Mouse (Mus musculus): ENCODE results near the gene Kat7.

GRCm38 (mm10) chr11:95330662-95331061, 20.6 kb upstream of the Kat7 start:
- TF ChIP-seq CTCF (IDR thresholded peaks at IDR 0.05; ENCODE audit: low read depth, low read length) (no peak), POLR2A (IDR thresholded peaks at IDR 0.05; ENCODE audit: extremely low read depth, insufficient read depth, low read length) (no peak)
